Mouse (Mus musculus) hindbrain, embryonic 12.5 days (tissue): ENCODE measurements around the gene Tent4a. TPM values are rescaled to one million over a fixed set of nuclear protein-coding genes. Genes with fewer than 3 reads are reported as not detected.

Experiments
- ATAC-seq: fragments of 200-750 bp; cut with Nextera tagmentation; 2 replicates; pipeline ENCODE4 v1.8.0; 2017; ENCODE audit warnings: moderate TSS enrichment; ENCODE audit not compliant: low FRiP score
- H3K27ac ChIP-seq: fragments of 300-500 bp; sonication (generic); 2 replicates; pipeline ENCODE4 v1.5.1; 2016; ENCODE audit warnings: mild to moderate bottlenecking
- H3K27me3 ChIP-seq: fragments of 300-500 bp; sonication (generic); 2 replicates; pipeline ENCODE4 v1.6.1; 2016; ENCODE audit warnings: mild to moderate bottlenecking
- H3K36me3 ChIP-seq: fragments of 300-500 bp; sonication (generic); 2 replicates; pipeline ENCODE4 v1.6.1; 2016; ENCODE audit warnings: mild to moderate bottlenecking
- H3K4me1 ChIP-seq: fragments of 300-500 bp; sonication (generic); 2 replicates; pipeline ENCODE4 v1.6.1; 2016
- H3K4me2 ChIP-seq: fragments of 300-500 bp; sonication (generic); replicated peaks from 2 replicates; pipeline ENCODE4 v1.6.1; 2016; ENCODE audit warnings: mild to moderate bottlenecking
- H3K4me3 ChIP-seq: fragments of 300-500 bp; sonication (generic); 2 replicates; pipeline ENCODE4 v1.5.1; 2016; ENCODE audit warnings: mild to moderate bottlenecking
- H3K9ac ChIP-seq: fragments of 300-500 bp; sonication (generic); 2 replicates; pipeline ENCODE4 v1.6.1; 2016; ENCODE audit warnings: mild to moderate bottlenecking, moderate library complexity
- H3K9me3 ChIP-seq: fragments of 300-500 bp; sonication (generic); replicated peaks from 2 replicates; pipeline ENCODE4 v1.6.1; 2016; ENCODE audit warnings: mild to moderate bottlenecking
- WGBS: fragments of 180-500 bp; shearing (Covaris S2); methylation state at CpG from one replicate; pipeline ENCODE4 v1.1.7; 2016; 5-methylcytosine and 5-hydroxymethylcytosine counted together
- polyA plus RNA-seq: library from polyadenylated mRNA; unstranded; fragments of >200 nt; fragmentation: Nextera tagmentation; extraction: Ambion mirVana; gene quantifications from 2 replicates; pipeline ENCODE4 v1.2.1, GENCODE M21; 2016

The Tent4a gene
- polyA plus RNA-seq, 1 experiment from 2014 or later: 8.4 TPM

DNA sequence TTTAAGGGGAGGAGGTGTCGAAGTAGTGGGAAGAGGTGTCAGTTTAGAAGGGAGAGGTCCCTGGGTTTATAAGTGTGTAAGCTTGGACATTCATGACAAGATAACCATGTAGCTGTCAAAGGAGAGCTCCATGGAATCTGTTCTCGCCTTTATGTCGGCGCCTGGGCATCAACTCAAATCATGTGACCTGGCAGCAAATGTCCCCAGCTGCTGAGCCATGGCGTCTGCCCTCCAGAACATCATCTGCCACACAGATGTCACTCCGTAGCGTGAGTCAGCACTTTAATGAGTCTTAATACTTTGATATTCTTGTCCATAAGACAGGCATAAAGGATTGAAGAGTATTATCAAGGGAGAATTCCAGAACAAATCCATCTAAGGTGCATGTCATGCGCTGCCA is 51.7 kb downstream of the Tent4a start:
- H3K9ac ChIP-seq: no peak overlapping the region
- no peaks in the 10 kb centered on the region for H3K36me3 ChIP-seq
- H3K4me2 ChIP-seq: peak overlapping the region; percentile 64; the same call in 1 of the 2 replicates
- WGBS: 52% methylated on average over 8 of the region's 8 CpGs
- no peaks in the 10 kb centered on the region for H3K9me3 ChIP-seq
- ATAC-seq: no peak
- no peak overlapping the region for H3K4me3 ChIP-seq
- no peak overlapping the region for H3K27ac ChIP-seq
- H3K4me1 ChIP-seq: peaks cover 20% of the 10 kb centered on the region
- peaks cover 66% of the 10 kb centered on the region for H3K27me3 ChIP-seq

DNA sequence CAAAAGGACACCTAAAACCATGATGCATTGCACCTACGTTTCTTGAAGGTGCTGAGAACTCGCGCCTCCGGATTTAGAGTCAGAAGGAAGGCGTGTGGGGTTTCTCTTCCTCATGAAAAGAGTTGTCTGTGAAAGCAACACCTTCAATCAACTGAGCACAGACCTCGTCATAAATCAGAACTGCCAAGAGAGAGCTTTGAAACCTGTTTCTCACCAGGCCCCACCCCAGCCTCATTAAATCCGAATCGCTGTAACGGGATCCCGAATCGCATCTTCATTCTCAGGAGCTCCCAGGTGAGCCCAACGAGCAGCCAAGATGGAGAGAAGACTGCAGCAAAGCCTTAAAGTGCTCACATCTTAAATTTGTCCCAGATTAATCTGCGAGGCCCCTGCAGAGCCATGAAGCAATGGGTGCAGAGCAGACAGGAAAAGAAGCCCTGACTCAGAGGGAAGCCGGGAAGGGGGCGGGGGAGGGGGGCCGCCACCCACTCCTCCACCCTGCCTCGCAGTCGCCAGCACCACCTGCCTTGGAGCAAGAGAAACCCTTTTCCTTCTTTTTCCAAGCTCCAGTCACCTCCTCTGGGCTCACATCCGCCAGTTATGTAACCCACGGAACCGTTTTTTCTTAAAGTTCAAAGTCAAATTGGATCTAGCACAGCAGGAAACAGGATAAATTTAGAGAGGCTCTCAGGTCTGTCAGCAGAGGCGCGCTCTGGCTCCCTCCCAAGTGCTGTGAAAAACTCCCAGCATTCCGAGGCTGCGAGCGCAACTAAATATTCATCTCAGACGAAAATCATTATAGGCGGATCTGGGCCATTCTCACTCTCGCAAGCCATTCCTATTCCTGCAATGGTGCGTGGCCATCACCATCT is 52.5 kb downstream of the Tent4a start:
- no peak overlapping the region for H3K27ac ChIP-seq
- H3K4me1 ChIP-seq: peaks cover 17% of the 10 kb centered on the region
- H3K4me3 ChIP-seq: peak overlapping the region; percentile 30
- H3K4me2 ChIP-seq: peak overlapping the region; percentile 64
- 3% methylated on average over 30 of the region's 30 CpGs for WGBS
- H3K9ac ChIP-seq: peak overlapping the region; percentile 23; the same call in 1 of the 2 replicates
- peak; percentile 30; the same call in 1 of the 2 replicates for ATAC-seq
- H3K27me3 ChIP-seq: peaks cover 57% of the 10 kb centered on the region
- no peaks in the 10 kb centered on the region for H3K9me3 ChIP-seq
- H3K36me3 ChIP-seq: no peaks in the 10 kb centered on the region

DNA sequence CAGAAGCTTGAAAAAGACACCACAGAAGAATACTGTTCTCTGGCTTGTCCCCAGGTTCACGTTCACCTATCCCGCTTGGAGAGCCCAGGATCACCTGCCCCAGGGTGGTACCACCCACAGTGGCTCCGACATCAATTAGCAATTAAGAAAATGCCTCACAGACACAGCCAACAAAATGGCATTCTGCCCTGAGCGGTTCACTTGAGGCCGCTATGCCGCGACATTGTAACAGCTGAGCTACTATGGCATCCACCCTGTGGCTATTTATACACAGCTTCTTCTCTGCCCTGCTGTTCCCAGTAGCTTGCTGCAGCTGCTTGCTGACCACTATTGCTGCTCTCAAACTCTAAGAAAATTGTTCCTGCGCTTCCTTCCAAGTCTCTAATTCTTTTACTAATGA is 53.4 kb downstream of the Tent4a start:
- H3K4me1 ChIP-seq: peaks cover 17% of the 10 kb centered on the region
- no peak overlapping the region for H3K27ac ChIP-seq
- WGBS: 6% methylated on average over 8 of the region's 8 CpGs
- ATAC-seq: no peak
- H3K9me3 ChIP-seq: no peaks in the 10 kb centered on the region
- H3K4me2 ChIP-seq: peak overlapping the region; percentile 64
- H3K4me3 ChIP-seq: peak overlapping the region; percentile 30; the same call in 1 of the 2 replicates
- peaks cover 52% of the 10 kb centered on the region for H3K27me3 ChIP-seq
- no peaks in the 10 kb centered on the region for H3K36me3 ChIP-seq
- H3K9ac ChIP-seq: no peak overlapping the region

GRCm38 (mm10) chr13:69479906-69480305 is 54.5 kb downstream of the Tent4a start:
- H3K9ac ChIP-seq: no peak overlapping the region
- no peaks in the 10 kb centered on the region for H3K36me3 ChIP-seq
- H3K4me1 ChIP-seq: peaks cover 17% of the 10 kb centered on the region
- H3K27me3 ChIP-seq: peaks cover 52% of the 10 kb centered on the region
- no peak overlapping the region for H3K4me2 ChIP-seq
- no peak overlapping the region for H3K4me3 ChIP-seq
- no peak for ATAC-seq
- no peaks in the 10 kb centered on the region for H3K9me3 ChIP-seq
- H3K27ac ChIP-seq: no peak overlapping the region
- WGBS: 78% methylated on average over 2 of the region's 2 CpGs

GRCm38 (mm10) chr13:69478703-69479102 is 55.7 kb downstream of the Tent4a start:
- H3K4me1 ChIP-seq: peaks cover 17% of the 10 kb centered on the region
- H3K27me3 ChIP-seq: peaks cover 44% of the 10 kb centered on the region
- no peaks in the 10 kb centered on the region for H3K36me3 ChIP-seq
- no peak overlapping the region for H3K9ac ChIP-seq
- H3K4me3 ChIP-seq: no peak overlapping the region
- no peak for ATAC-seq
- H3K9me3 ChIP-seq: no peaks in the 10 kb centered on the region
- H3K27ac ChIP-seq: no peak overlapping the region
- 86% methylated on average over 6 of the region's 6 CpGs for WGBS
- no peak overlapping the region for H3K4me2 ChIP-seq

- no peak overlapping the region for H3K9ac ChIP-seq
- H3K27ac ChIP-seq: no peak overlapping the region
- no peaks in the 10 kb centered on the region for H3K4me1 ChIP-seq
- no peaks in the 10 kb centered on the region for H3K36me3 ChIP-seq
- no peaks in the 10 kb centered on the region for H3K9me3 ChIP-seq
- ATAC-seq: 0 out of 2 replicates have a peak, but pooled peaks have one; percentile 53
- H3K4me2 ChIP-seq: no peak overlapping the region
- 50% methylated on average over 17 of the region's 17 CpGs for WGBS
- H3K27me3 ChIP-seq: no peaks in the 10 kb centered on the region
- no peak overlapping the region for H3K4me3 ChIP-seq
Observed at GRCm38 (mm10) chr13:69460635-69461465, 73.6 kb downstream of the Tent4a start.

DNA sequence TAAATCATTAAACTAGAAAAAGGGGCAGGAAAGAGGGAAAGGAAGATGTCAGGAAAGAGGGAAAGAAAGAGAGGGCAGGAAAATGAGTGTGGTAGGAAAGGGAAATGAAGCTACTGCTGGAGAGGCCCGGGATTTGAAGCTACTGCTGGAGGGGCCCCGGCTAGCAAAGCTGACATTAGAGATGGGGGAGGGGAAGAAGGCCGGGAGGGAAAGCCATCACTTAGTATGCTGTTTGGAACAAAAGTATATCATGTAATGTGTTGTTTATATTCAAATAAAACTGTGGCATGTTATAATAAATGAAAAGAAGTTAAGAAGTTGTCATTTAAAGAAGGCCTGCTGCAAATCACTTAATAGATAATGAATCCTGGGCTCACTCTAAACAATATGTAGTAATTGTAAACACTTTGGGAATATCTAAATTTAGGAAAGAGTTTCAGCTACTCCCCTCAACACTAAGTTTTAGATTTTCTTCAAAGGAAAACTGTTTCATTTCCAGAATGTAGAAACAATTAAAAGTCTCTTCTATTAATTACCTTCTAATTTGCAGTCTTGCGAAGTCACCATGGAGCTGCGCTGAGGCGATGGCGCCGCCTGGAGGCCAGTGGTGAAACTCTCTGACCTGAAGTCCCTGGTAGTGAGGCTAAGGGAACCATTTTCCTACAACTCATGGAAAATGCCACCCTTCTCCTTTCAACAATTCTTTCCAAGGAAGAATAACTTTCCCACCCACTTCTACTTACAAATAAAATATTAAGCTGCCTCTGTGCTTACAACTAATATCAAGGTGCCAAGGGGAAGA is 74.6 kb downstream of the Tent4a start:
- H3K36me3 ChIP-seq: no peaks in the 10 kb centered on the region
- H3K27ac ChIP-seq: no peak overlapping the region
- no peak overlapping the region for H3K9ac ChIP-seq
- H3K4me2 ChIP-seq: no peak overlapping the region
- H3K27me3 ChIP-seq: no peaks in the 10 kb centered on the region
- 20% methylated on average over 8 of the region's 8 CpGs for WGBS
- H3K4me3 ChIP-seq: no peak overlapping the region
- no peaks in the 10 kb centered on the region for H3K9me3 ChIP-seq
- no peaks in the 10 kb centered on the region for H3K4me1 ChIP-seq
- no peak for ATAC-seq

DNA sequence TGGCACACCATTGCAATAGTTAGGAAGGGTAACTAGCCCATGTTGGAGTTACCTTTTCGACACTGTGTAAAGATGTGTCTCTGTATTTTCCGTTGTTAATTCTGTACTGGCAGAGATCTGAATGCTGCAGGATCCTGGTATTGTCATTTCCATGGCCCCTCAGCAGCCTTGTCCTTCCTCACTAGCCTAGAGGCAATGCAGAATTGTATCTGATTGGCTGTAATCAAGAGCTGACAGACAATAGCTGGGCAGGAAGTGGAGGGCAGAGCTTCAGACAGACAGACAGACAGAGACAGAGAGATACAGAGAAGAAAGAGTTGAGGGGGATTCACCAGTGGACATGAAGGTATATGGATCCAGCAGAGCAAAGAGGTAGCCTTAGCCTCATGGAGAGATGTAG is 75.5 kb downstream of the Tent4a start:
- 92% methylated on average over 2 of the region's 2 CpGs for WGBS

GRCm38 (mm10) chr13:69458461-69458860 is 76.0 kb downstream of the Tent4a start:
- H3K9me3 ChIP-seq: no peaks in the 10 kb centered on the region
- WGBS: 89% methylated on average over 6 of the region's 6 CpGs
- no peak for ATAC-seq

More for the DNA sequence above, 75.5 kb downstream of the Tent4a start:
- H3K9me3 ChIP-seq: no peaks in the 10 kb centered on the region
- H3K9ac ChIP-seq: no peak overlapping the region
- no peaks in the 10 kb centered on the region for H3K27me3 ChIP-seq
- no peaks in the 10 kb centered on the region for H3K36me3 ChIP-seq
- no peak overlapping the region for H3K4me3 ChIP-seq
- ATAC-seq: no peak
- H3K27ac ChIP-seq: no peak overlapping the region
- no peak overlapping the region for H3K4me2 ChIP-seq
- no peaks in the 10 kb centered on the region for H3K4me1 ChIP-seq

DNA sequence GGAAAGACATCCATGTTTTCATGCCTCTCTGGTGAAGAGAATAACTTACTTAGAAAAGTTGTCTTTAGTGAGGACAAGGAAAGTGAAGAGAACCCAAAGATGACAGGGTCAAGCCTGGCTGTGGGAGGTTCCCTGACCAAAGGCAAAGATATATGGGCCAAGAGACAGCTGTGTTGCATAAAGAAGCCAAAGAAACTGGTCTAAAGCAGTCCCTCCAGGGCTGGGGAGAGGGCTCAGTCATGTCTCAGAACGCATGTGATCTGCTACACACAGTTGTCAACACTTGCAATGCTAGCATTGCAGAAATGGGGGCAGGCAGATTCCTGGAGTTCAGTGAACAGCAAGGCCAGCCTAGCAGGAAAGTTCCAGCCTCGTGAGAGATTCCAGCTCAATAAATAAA is 77.3 kb downstream of the Tent4a start:
- Histone ChIP-seq H3K9me3 (no peaks in the 10 kb centered on the region), H3K4me3 (no peak overlapping the region), H3K4me1 (no peaks in the 10 kb centered on the region), H3K9ac (no peak overlapping the region), H3K27me3 (no peaks in the 10 kb centered on the region), H3K27ac (no peak overlapping the region), H3K36me3 (no peaks in the 10 kb centered on the region), H3K4me2 (no peak overlapping the region)
- WGBS: 84% methylated on average over 2 of the region's 2 CpGs
- no peak for ATAC-seq

More at GRCm38 (mm10) chr13:69458461-69458860, 76.0 kb downstream of the Tent4a start:
- H3K9ac ChIP-seq: no peak overlapping the region
- no peak overlapping the region for H3K4me3 ChIP-seq
- no peak overlapping the region for H3K27ac ChIP-seq
- H3K4me2 ChIP-seq: no peak overlapping the region
- no peaks in the 10 kb centered on the region for H3K4me1 ChIP-seq
- H3K27me3 ChIP-seq: no peaks in the 10 kb centered on the region
- H3K36me3 ChIP-seq: no peaks in the 10 kb centered on the region

DNA sequence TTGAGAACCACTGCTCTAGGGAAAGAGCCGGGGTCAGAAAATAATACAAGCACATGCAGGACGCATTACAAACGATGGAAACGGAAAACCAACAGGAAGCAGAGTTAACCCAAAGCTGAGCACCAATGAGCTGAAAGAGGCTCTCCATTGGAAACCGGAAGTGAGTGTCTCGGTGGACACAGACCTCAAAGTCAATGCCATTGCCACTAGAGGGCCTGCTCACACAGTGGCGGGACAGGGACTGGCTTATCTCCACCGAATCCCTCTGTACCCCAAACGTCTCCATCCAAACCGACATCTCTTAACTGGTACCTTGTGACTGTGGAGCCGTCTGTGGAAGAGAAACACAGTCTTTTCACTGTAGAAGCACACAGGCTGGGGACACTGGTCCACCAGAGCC is 77.8 kb downstream of the Tent4a start:
- Histone ChIP-seq H3K9me3 (no peaks in the 10 kb centered on the region), H3K36me3 (no peaks in the 10 kb centered on the region), H3K27me3 (no peaks in the 10 kb centered on the region), H3K4me3 (no peak overlapping the region), H3K9ac (no peak overlapping the region), H3K4me2 (no peak overlapping the region), H3K4me1 (no peaks in the 10 kb centered on the region), H3K27ac (no peak overlapping the region)
- ATAC-seq: no peak
- 81% methylated on average over 11 of the region's 11 CpGs for WGBS
